Mouse (Mus musculus): ENCODE data around the gene Mettl17. TPM values are rescaled to one million over a fixed set of nuclear protein-coding genes. Genes with fewer than 3 reads are reported as not detected.

Mettl17 gene
- polyA plus RNA-seq, 1 experiment: 24.0 TPM

DNA sequence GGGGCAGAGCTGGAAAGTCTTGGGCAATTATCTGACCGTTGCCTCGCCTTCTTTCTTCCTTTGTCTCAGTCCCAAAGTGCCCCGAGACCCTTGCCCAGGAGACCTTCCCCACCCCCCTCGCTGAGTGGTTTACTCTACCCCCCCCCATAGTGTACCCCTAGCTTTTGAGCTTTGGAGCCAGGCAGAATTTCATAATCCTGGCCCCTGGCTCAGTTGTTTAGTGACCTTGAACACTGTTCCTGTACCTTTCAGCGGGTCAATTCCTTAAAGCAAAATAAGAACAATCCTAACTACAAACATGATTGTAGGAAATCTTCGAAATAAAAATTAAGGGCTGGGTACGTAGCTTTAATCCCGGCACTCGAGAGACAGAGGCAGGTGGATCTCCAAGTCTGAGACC, 56.9 kb downstream of the Mettl17 start:
- WGBS: 49% methylated on average over 9 of the region's 9 CpGs
- DNase-seq: no peak
- no peaks in the 10 kb centered on the region for H3K27me3 ChIP-seq (replicated peaks; ENCODE audit: control insufficient read depth, insufficient read depth, low read length)
- peak overlapping the region; percentile 62 for H3K27ac ChIP-seq (ENCODE audit: insufficient read depth, low read depth, low read length)
- H3K4me3 ChIP-seq (ENCODE audit: insufficient read depth, low read depth, low read length): no peak overlapping the region
- no peaks in the 10 kb centered on the region for H3K36me3 ChIP-seq (ENCODE audit: control insufficient read depth, insufficient read depth, low read length)
- no peaks in the 10 kb centered on the region; the same call in 1 of the 2 replicates for H3K4me1 ChIP-seq (ENCODE audit: control insufficient read depth, insufficient read depth, low read length)
- no peak for TF ChIP-seq CTCF (conservative IDR thresholded peaks at IDR 0.05; ENCODE audit: insufficient read depth, insufficient read length, low read depth, low read length)
- TF ChIP-seq POLR2A (IDR thresholded peaks at IDR 0.05; ENCODE audit: low read depth, low read length): no peak

DNA sequence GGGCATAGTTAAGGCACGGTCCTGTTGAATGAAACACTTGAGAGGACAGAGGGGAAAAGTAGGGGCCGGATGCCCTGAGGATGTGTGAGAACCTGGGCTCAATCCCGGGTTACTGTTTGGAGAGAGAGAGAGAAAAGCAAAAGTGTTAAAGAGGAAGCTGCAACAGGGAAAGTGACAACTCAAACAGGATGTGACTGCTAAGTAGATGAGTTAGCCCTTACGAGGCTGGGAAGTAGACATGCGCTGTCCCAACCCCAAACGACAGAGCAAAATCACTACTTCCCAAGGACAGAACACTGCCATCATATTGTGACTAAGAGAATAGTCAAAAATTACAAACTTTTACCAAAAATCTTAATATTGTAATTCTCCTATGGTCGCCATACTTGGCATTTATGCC, 57.6 kb downstream of the Mettl17 start:
- no peak overlapping the region for H3K4me3 ChIP-seq (ENCODE audit: insufficient read depth, low read depth, low read length)
- no peak for TF ChIP-seq CTCF (conservative IDR thresholded peaks at IDR 0.05; ENCODE audit: insufficient read depth, insufficient read length, low read depth, low read length)
- no peak for TF ChIP-seq POLR2A (IDR thresholded peaks at IDR 0.05; ENCODE audit: low read depth, low read length)
- no peak overlapping the region for H3K27ac ChIP-seq (ENCODE audit: insufficient read depth, low read depth, low read length)
- H3K27me3 ChIP-seq (replicated peaks; ENCODE audit: control insufficient read depth, insufficient read depth, low read length): no peaks in the 10 kb centered on the region
- H3K4me1 ChIP-seq (ENCODE audit: control insufficient read depth, insufficient read depth, low read length): no peaks in the 10 kb centered on the region; the same call in 1 of the 2 replicates
- no peaks in the 10 kb centered on the region for H3K36me3 ChIP-seq (ENCODE audit: control insufficient read depth, insufficient read depth, low read length)
- DNase-seq: no peak
- 48% methylated on average over 7 of the region's 7 CpGs for WGBS

Other genes with a start within 250 kb of the Mettl17 start
- gene Gm4181, start 249.2 kb upstream of the Mettl17 start, polyA plus RNA-seq (2012; rRNA removed): not detected in 2 replicates
- not detected in 2 replicates for gene Gm17079, start 189.4 kb upstream of the Mettl17 start, polyA plus RNA-seq (2012; rRNA removed)
- gene Gm5800, start 167.7 kb upstream of the Mettl17 start, polyA plus RNA-seq (2012; rRNA removed): not detected in 2 replicates
- gene Ang4, start 111.3 kb upstream of the Mettl17 start, polyA plus RNA-seq (2012; rRNA removed): not detected in 2 replicates
- not detected in 2 replicates for gene AY358078, start 84.8 kb upstream of the Mettl17 start, polyA plus RNA-seq (2012; rRNA removed)
- gene Ear6, start 31.1 kb upstream of the Mettl17 start, polyA plus RNA-seq (2012; rRNA removed): not detected in 2 replicates
- gene Slc39a2, start 8.0 kb downstream of the Mettl17 start, polyA plus RNA-seq (2012; rRNA removed): 0.45 and 0.52 TPM in 2 replicates
- gene Ndrg2, start 29.3 kb downstream of the Mettl17 start, polyA plus RNA-seq (2012; rRNA removed): 220 and 235 TPM in 2 replicates
- gene Tppp2, start 33.6 kb downstream of the Mettl17 start, polyA plus RNA-seq (2012; rRNA removed): not detected in 2 replicates
- gene Rnase13, start 37.9 kb downstream of the Mettl17 start, polyA plus RNA-seq (2012; rRNA removed): not detected in 2 replicates
- 36.1 and 37.4 TPM in 2 replicates for gene Arhgef40, start 99.9 kb downstream of the Mettl17 start, polyA plus RNA-seq (2012; rRNA removed)
- 2.4 and 2.5 TPM in 2 replicates for gene Tmem253, start 130.8 kb downstream of the Mettl17 start, polyA plus RNA-seq (2012; rRNA removed)
- gene Zfp219, start 135.9 kb downstream of the Mettl17 start, polyA plus RNA-seq (2012; rRNA removed): 43.2 and 61.8 TPM in 2 replicates
- not detected in 2 replicates for gene Olfr221, start 157.6 kb downstream of the Mettl17 start, polyA plus RNA-seq (2012; rRNA removed)
- 62.9 and 90.0 TPM in 2 replicates for gene Hnrnpc, start 219.2 kb downstream of the Mettl17 start, polyA plus RNA-seq (2012; rRNA removed)
- 2.5 and 2.9 TPM in 2 replicates for gene Rpgrip1, start 225.9 kb downstream of the Mettl17 start, polyA plus RNA-seq (2012; rRNA removed)